Mouse (Mus musculus) adipose tissue, adult 10 weeks (tissue): Measurements from ENCODE around the gene Gm17268. TPM values are rescaled to one million over a fixed set of nuclear protein-coding genes. Genes with fewer than 3 reads are reported as not detected.

Experiments used
- polyA plus RNA-seq: library from polyadenylated mRNA; stranded (reverse); fragments of 350-450 nt; fragmentation: Illumina TruSeq; extraction: RNeasy Lipid Tissue Mini Kit (QIAGEN cat#74804); gene quantifications from one replicate; pipeline ENCODE4 v1.2.3, GENCODE M21; 2014; ENCODE audit warnings: low read depth, low replicate concordance

Gene Gm17268
- not detected for polyA plus RNA-seq

DNA sequence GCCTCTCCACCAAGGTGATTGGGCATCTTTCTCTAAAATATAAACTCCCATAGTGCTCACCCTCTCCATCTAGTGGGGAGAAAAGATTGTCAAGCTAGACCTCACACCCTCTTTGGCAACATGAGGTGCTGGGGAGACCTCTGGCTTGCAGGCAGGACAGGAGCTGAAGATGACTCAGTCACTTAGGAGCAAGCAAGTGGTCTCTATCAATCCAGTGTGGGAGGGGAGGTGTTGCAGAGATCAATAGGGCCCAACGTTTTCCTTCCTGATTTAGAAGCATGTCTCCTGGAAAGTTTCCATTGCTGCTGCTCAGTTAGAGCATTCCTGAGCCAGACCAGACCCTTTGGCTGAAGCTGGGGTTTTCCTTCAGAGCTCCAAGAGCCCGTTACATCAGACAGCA, at the start of gene Gm17268:
Gene Gm17268 (minus strand): TSS at position 28 of the 400 bp plus-strand sequence.

DNA sequence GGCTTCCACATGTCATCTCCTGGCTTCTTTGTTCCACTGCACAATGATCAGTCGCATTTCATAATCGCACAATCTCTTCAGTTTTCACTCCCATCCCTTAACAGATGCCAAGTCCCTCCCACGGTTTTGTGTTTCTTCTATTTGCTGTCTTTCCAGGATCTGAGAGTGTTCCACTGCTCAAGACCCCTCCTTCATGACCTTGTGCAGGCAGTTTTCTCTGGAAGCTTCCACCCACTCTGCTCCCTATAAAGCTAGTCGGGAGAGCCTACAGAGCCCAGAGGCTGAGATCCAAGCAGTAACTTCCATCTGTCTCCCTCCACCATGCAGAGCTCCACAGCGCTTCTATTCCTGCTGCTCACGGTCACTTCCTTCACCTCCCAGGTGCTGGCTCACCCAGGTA, 19.3 kb upstream of the Gm17268 start, which contains the start of gene Ccl11:
Gene Ccl11 (plus strand): TSS at position 178 of the 400 bp plus-strand sequence.

DNA sequence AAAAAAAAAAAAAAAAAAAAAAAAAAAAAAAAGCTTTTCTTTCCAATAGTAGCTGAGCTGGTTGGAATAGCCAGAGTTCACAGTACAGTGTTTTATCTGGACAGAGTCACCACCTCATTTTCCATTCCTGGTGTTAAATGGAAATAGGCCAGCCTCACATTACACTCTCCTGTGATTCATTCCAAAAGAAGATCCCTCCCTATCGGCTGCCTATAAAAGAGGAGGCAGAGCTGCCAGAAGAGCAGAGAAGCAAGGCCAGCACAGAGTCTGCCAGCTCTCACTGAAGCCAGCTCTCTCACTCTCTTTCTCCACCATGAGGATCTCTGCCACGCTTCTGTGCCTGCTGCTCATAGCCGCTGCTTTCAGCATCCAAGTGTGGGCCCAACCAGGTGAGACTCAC, 7.1 kb upstream of the Gm17268 start, which contains the start of gene Ccl7:
Gene Ccl7 (plus strand): TSS at position 242 of the 400 bp plus-strand sequence.

DNA sequence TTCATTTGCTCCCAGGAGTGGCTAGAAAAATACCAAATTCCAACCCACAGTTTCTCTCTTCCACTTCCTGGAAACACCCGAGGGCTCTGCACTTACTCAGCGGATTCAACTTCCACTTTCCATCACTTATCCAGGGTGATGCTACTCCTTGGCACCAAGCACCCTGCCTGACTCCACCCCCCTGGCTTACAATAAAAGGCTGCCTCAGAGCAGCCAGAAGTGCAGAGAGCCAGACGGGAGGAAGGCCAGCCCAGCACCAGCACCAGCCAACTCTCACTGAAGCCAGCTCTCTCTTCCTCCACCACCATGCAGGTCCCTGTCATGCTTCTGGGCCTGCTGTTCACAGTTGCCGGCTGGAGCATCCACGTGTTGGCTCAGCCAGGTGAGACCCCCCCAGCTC, 3.0 kb downstream of the Gm17268 start, which contains the start of gene Ccl2:
Gene Ccl2 (plus strand): TSS at position 216 of the 400 bp plus-strand sequence.

Other genes starting within 250 kb of the Gm17268 start
- not detected for gene 5530401A14Rik, start 177.9 kb downstream of the Gm17268 start, polyA plus RNA-seq
- 2.2 TPM for gene Asic2, start 70.1 kb downstream of the Gm17268 start, polyA plus RNA-seq
- 21.1 TPM for gene Ccl2, start 3.0 kb downstream of the Gm17268 start, polyA plus RNA-seq
- 9.5 TPM for gene Ccl7, start 7.2 kb upstream of the Gm17268 start, polyA plus RNA-seq
- gene Ccl11, start 19.3 kb upstream of the Gm17268 start, polyA plus RNA-seq: 33.6 TPM
- 11.2 TPM for gene Ccl12, start 63.3 kb upstream of the Gm17268 start, polyA plus RNA-seq
- gene Ccl8, start 76.6 kb upstream of the Gm17268 start, polyA plus RNA-seq: 27.8 TPM